Mouse (Mus musculus) layer of hippocampus, postnatal 14 days (tissue): ENCODE data around the gene Polr2f. TPM values are rescaled to one million over a fixed set of nuclear protein-coding genes. Genes with fewer than 3 reads are reported as not detected.
A peak's percentile ranks its signal among the peaks of the same experiment; 100 is the strongest.

Source experiments
- DNase-seq, 2 experiments: peaks; one replicate each; pipeline ENCODE4 v3.0.0; 2021 to 2022; ENCODE audit warnings: low spot score in 2 of 2, mixed read lengths in 1 of 2
- long read RNA-seq, 2 experiments: library from polyadenylated mRNA; stranded (forward); transcript quantifications; one replicate each; pipeline ENCODE4 v2.0.0; 2021
- total RNA-seq, 2 experiments: library from RNA; stranded (reverse); gene quantifications; 2 replicates each; pipeline ENCODE4 v1.2.3; 2021

Gene Polr2f
- 100 to 1,000 TPM; 114 to 125 TPM for total RNA-seq
- long read RNA-seq, experiment 1, transcript Polr2f-205 (5 exons, 885 nt): major isoform, 33 of 33 reads
- long read RNA-seq, experiment 1, partial matches to known transcripts: 0 of 33 reads
- long read RNA-seq, experiment 1, other reads (novel, unspliced or antisense): 0 of 33 reads
- long read RNA-seq, experiment 2, transcript Polr2f-205 (5 exons, 885 nt): major isoform, 52 of 58 reads
- long read RNA-seq, experiment 2, partial matches to known transcripts: 0 of 58 reads
- long read RNA-seq, experiment 2, other reads (novel, unspliced or antisense): 1 of 58 reads

GRCm38 (mm10) chr15:79140866-79141565 is at the start of gene Polr2f, which contains the start of gene 1700088E04Rik:
TSS of gene Polr2f (plus strand) at chr15:79141009.
TSS of gene 1700088E04Rik (minus strand) at chr15:79141253.
- peak; percentile 96 to 97 for DNase-seq

DNA sequence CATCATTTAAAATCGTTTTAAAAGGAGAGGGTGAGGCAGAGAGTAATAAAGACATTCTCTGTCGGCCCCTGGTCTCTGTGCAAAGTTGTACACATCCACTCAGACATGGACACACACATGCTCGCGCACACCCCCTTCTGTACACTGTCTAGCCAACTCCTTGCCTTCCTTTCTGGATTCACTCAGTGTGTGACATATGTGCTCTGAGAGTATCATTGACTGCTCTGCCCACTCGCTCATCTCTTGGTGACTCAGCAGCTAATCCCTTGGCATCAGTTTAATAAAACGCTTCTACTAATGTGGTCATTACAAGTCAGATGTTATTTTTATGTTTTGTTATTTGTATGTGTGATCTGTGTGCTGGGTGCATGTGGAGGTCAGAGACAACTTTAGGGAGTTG is 48.5 kb upstream of the Polr2f start:
- no peak for DNase-seq

GRCm38 (mm10) chr15:79093083-79093839 is 47.5 kb upstream of the Polr2f start:
- no peak for DNase-seq

DNA sequence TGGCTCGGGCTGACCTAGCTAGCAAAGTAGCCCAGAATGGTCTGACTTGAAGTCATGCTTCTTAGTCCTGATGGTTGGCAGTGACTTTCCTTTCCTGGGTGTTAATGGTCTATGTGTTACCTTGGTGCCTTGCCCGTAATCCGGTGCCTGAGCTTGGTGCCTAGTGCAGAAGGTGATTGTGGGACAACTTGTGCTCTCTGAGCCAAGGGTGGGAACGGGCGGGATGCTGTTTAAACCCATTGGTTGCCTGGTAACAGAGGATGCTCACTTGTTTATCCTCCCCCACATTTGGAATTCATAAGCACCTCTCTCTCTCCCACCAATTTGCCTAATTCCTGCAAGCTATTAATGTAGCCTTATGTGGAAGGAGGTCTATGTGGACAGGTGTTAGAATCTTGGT is 45.3 kb upstream of the Polr2f start:
- DNase-seq: no peak

- DNase-seq: no peak
Measured at GRCm38 (mm10) chr15:79096556-79096955, 44.3 kb upstream of the Polr2f start.

DNA sequence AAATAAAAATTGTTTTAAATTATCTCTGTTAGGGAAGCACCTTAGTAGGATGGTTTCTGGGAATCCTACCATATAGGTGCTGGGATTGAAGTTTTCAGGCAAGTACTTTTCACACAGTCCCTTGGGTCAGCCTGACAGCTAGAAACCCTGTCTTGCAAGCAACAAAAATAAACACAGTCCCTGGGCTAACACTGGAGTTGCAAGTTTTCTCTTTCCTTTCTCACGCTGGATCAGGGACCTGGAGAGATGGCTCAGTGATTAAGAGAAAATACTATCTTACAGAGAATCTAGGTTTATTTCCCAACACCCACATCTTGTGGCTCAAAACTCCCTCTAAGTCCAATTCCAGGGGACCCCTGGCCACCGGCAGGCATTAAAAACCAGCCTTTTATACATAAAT is 43.7 kb upstream of the Polr2f start:
- no peak for DNase-seq

DNA sequence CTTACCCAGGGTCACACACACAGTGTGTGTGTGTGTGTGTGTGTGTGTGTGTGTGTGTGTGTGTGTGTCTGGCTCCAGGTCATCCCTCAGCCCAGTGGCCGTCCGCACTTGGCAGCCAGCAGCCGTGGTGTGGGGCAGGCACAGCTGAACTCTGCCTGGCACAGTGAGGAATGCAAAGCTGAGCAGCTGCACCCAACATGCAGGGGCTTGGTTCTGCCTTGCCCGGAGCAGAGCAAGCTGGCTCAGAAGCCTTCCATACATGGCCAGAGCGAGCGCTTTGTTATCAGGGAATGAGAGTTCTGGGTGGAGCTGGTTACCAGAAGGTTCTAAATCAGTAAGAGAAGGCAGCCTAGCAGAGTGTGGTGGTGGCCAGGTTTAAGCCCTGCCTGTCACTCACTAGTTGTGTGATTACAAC is 43.2 kb upstream of the Polr2f start:
- peak; percentile 53 to 59 for DNase-seq

DNA sequence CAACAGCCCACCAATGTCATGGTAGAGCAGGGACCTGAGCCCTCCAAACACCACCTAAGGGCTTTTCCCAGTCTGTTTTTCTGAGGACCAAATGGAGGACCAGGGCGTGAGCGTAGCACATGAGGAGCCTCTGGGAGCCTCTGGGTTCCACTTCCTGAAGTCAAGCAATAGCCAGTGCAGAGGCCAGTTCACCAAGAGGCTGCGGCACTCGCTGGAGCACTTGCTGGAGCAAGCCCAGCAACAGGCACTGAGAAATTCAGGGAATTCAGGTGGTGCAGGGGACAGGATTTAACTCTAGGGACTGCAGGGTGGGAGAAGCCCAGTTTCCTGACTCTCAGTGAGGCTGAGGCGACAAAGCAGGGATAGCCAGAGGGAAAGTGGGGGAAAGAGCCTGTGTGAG is 42.6 kb upstream of the Polr2f start:
- DNase-seq: no peak

DNA sequence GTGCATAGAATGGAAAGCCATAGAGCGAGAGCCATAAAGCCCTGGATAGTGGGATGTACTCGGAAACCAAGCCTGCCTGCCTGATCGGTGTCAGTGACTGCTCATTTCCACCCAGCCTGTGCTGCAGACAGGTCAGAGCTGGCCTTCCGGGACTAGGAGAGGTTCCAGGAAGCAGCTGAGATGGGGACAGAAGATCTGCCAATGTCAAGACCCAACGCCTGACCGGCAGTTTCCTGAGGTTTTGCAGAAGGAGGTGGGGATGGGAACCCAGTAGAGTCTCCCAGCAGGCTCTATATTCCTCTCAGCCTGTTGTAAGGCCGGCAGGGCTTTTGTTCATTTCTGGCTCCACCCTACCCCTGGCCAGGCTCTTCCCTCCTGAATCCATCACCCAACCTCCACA is 41.9 kb upstream of the Polr2f start:
- DNase-seq: no peak

DNA sequence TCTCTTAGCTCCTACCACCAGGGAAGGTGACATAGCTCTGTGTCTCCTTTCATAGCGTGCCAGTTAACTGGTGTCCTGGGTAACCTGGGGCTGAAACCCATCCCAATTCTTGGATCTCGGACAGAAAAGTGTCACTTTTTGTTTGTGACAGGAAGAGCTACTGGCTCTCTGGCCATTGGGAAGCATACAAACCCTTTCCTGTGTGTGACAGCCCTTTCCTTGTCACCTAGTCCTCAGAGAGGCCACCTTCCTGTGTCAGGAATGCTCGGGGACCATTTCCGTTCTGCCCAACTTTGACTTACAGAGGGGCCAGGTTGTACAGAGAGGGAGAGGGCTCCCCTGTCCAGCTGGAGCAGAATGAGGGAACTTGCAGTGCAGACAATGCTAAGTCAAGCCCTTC is 41.4 kb upstream of the Polr2f start:
- no peak for DNase-seq

- DNase-seq: no peak
Measured at GRCm38 (mm10) chr15:79100391-79100790, 40.4 kb upstream of the Polr2f start.

DNA sequence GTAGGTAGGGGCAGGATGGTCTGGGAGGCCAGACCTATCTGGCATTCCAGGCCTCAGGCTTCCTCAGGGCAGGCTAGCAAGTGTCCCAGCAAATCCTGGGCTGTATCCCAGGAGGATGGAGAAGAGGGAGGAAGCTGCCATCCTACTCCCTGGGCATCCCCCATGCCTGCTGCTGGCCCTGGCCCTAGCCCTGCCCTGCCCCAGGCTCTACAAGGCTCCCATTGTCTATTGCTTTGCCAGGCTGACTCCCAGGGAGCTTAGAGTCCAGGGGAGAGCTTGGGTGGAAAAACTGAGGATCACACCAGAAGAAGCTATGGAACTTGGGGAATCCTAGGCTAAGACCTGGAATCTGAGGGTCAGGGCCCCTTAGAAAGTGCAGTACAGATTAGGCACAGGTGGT is 39.3 kb upstream of the Polr2f start:
- no peak for DNase-seq

- DNase-seq: no peak
Measured at GRCm38 (mm10) chr15:79103264-79103663, 37.5 kb upstream of the Polr2f start.

DNA sequence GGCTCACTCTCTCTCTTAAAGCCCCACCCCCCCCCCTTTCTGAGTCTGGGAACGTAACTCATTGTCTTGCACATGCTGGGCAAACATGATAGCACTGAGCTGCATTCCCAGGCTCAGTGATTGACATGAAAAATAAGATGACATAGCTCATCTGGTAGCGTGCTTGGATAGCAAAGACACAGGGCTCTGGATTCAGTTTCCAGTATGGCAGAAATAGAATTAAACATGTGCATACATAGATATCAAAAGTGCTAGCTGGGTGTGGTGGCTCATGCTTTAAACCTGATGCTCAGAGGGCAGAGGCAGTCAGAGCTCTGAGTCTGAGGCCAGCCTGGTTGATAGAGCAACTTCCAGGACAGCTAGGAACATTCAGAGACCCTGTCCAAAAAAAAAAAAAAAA is 35.0 kb upstream of the Polr2f start:
- no peak for DNase-seq

GRCm38 (mm10) chr15:79107966-79108365 is 32.8 kb upstream of the Polr2f start:
- DNase-seq: no peak

GRCm38 (mm10) chr15:79108421-79109320 is 32.1 kb upstream of the Polr2f start, which contains the start of gene Micall1:
TSS of gene Micall1 (plus strand) at chr15:79108898.
- no peak for DNase-seq

DNA sequence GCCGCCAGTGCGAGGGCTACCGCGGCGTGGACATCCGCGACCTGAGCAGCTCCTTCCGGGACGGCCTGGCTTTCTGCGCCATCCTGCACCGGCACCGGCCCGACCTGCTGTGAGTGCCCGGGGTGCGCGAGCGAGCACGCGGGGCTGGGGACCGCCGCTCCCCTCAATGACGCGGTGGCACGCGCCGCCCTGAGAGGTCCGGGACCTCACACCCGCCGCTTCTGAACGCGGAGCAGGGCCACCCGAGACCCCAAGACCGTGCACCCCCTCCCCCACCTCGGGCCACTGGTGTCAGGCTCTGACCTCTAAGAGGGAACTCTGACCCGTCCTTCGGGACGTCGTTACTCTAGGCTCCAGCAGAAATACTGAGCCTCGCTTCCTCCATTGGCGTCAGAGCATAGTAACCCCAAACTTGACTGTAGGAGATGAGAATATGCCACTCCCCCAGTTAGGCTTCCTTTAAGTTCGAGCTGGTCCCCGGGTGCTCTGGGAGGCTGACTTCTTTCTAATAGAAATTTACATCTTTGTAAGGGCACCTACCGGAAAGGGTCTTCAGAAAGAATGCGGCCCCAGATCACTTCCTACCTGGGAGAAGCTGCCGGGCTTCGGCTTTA is 31.4 kb upstream of the Polr2f start:
- no peak for DNase-seq

DNA sequence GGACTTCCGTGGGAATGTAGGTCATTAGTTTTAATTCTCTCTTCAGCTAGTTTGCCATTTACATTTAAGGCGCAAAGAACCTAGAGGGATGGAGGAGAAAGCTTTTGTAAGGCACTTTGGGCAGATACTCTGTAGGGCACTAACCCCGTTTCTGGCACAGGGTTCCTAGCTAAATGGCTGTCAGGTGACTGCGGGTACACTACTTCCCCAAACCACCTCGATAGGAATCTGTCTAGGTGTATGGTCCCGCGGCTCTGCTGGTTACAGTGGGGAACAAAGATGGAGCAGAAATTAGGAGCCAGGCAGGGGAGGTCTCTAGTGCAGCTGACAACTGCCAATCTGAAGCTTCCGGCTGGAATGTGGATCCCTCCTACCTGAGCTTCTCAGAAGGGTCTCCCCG is 30.8 kb upstream of the Polr2f start:
- DNase-seq: no peak

DNA sequence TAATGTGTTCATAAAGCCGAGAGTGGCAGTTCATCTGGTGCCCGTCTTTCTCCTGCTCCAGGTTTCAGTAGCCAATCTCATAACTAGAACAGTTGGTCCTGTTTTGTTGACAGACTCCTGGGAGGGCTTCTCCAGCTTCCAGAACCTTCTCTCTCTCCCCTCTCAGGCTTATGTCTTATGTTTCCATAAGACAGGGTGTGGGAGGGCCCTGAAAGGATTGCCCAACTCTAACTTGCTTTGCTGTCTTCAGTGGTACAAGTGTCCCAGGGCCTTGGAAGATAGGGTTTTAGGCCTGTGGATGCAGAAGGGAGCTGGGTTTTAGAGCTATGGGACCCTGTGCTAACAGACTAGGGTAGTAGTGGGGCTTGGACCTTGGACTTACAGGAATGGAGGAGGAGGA is 30.3 kb upstream of the Polr2f start:
- no peak for DNase-seq

DNA sequence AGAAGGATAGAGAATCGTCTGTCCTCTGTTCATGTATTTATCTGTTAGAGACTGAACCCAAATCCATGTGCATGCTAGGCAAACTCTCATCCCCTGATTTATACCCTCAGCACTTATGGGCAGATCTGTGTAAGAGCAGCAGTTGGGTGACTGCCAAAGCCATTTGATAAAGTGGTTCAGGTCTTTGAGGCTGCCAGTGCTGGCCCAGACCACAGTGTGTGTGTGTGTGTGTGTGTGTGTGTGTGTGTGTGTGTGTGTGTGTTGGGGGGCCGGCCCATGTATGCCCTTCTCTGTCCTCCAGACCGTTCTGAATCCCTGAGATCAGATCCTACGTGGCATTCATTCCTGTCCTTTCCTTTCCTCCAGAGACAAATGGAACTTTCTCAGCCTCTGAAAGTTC is 29.0 kb upstream of the Polr2f start:
- no peak for DNase-seq

DNA sequence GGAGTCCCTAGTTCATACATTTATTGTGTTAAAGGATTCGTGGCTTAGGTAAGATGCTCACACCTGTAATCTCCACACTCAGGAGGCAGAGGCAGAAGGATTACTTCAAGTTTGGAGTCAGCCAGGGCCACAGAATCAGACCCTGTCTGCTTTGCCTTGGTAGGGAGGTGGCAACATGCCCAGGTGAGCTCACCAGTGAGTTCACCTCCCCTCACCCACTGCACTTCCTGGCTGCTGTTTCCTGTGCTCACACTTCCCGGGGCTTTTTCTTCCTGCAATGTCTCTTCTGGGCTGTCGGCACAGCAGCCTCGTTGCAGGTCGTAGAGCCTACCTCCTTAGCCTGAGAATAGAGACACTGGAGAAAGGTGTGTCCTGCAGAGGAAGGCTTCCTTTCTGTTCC is 25.5 kb upstream of the Polr2f start:
- no peak for DNase-seq
